Mouse (Mus musculus) cortical plate, adult 2 months (tissue): Measurements from ENCODE around the gene Ccdc34. TPM values are rescaled to one million over a fixed set of nuclear protein-coding genes. Genes with fewer than 3 reads are reported as not detected.

Experiments
- H3K27ac ChIP-seq: fragments of 200-500 bp; 2 replicates; pipeline ENCODE4 v1.5.1; 2012; ENCODE audit warnings: low read length, control low read depth, inconsistent platforms; ENCODE audit not compliant: insufficient read depth
- H3K4me1 ChIP-seq: fragments of 200-500 bp; 2 replicates; pipeline ENCODE4 v1.6.1; 2011; ENCODE audit warnings: low read length; ENCODE audit not compliant: control insufficient read depth, insufficient read depth
- H3K4me3 ChIP-seq: fragments of 200-500 bp; 2 replicates; pipeline ENCODE4 v1.5.1; 2011; ENCODE audit warnings: mild to moderate bottlenecking, low read length, control low read depth; ENCODE audit not compliant: insufficient read depth
- CTCF ChIP-seq: fragments of 200-500 bp; IDR thresholded peaks from 2 replicates; pipeline ENCODE4 v1.5.1; 2011; ENCODE audit warnings: mild to moderate bottlenecking, control low read depth, low read length; ENCODE audit not compliant: insufficient read depth; ENCODE audit errors: extremely low read depth
- POLR2A ChIP-seq: fragments of 200-500 bp; IDR thresholded peaks from 2 replicates; pipeline ENCODE4 v1.6.1; 2011; ENCODE audit warnings: mild to moderate bottlenecking, low read length, control low read depth; ENCODE audit not compliant: insufficient read depth; ENCODE audit errors: extremely low read depth
- polyA plus RNA-seq: library from polyadenylated mRNA; depleted of rRNA; stranded (reverse); fragments of >200 nt; gene quantifications from 2 replicates; pipeline ENCODE4 v1.2.3, GENCODE M21; 2012; rRNA removed

Ccdc34 gene
- polyA plus RNA-seq, 1 experiment = 12.7 TPM

GRCm38 (mm10) chr2:110220492-110220891 is 202.9 kb downstream of the Ccdc34 start:
- no peak overlapping the region for H3K27ac ChIP-seq
- no peak overlapping the region for H3K4me3 ChIP-seq
- TF ChIP-seq CTCF (no peak), POLR2A (no peak)
- H3K4me1 ChIP-seq = no peaks in the 10 kb centered on the region

- no peak overlapping the region for H3K4me3 ChIP-seq
- TF ChIP-seq CTCF (no peak), POLR2A (no peak)
- no peak overlapping the region for H3K27ac ChIP-seq
- H3K4me1 ChIP-seq = no peaks in the 10 kb centered on the region
Measured at GRCm38 (mm10) chr2:110222793-110223192, 205.2 kb downstream of the Ccdc34 start.

Other genes starting within 250 kb of the Ccdc34 start
- gene Lin7c, start 127.0 kb upstream of the Ccdc34 start, polyA plus RNA-seq = 28.4 and 29.3 TPM in 2 replicates
- 14.6 and 15.4 TPM in 2 replicates for gene Lgr4, start 100.2 kb upstream of the Ccdc34 start, polyA plus RNA-seq